In genomic region chr13:10451057-10451456, GRCm38 (mm10) we compare ENCODE assay signal across 13 mouse cellular contexts.
DNase-seq lines count a peak whose midpoint lies in the region; ATAC-seq and TF ChIP-seq lines count a peak whose summit lies in the region.
"Had no signal": no experiment of that assay in that cellular context is flagged by ENCODE, and none has a peak within 500 bp of the region (broad histone marks: within the 10 kb centered on the region; RNA-seq: fewer than 3 reads in every experiment).

No protein-coding gene starts in this region.

- no peak overlapping the region for H3K4me2 ChIP-seq in forebrain, embryonic 12.5 days
- H3K4me2 ChIP-seq: heart, embryonic 13.5 days; limb, embryonic 15.5 days had no signal

- ATAC-seq in forebrain, embryonic 12.5 days (ENCODE audit: low FRiP score) = no peak

- H3K27me3 ChIP-seq in MEL (ENCODE audit: control insufficient read depth in 1 of 2, insufficient read depth in 2 of 2, low read length in 2 of 2) = no peaks in the 10 kb centered on the region; a peak in 1 of 4 replicates
- no peaks in the 10 kb centered on the region for H3K27me3 ChIP-seq in forebrain, embryonic 12.5 days
- H3K27me3 ChIP-seq: heart, embryonic 13.5 days; limb, embryonic 15.5 days; megakaryocyte, embryonic 14.5 days had no signal

- TF ChIP-seq EP300 in MEL (IDR thresholded peaks at IDR 0.05; ENCODE audit: low read depth in 1 of 2, low read length in 2 of 2) = no peak

- H3K9me3 ChIP-seq in MEL (replicated peaks; ENCODE audit: insufficient read depth, low read length) = no peaks in the 10 kb centered on the region
- no peaks in the 10 kb centered on the region for H3K9me3 ChIP-seq in forebrain, embryonic 12.5 days
- H3K9me3 ChIP-seq: heart, embryonic 13.5 days; limb, embryonic 15.5 days; megakaryocyte, embryonic 14.5 days had no signal

- TF ChIP-seq POLR2A in MEL (IDR thresholded peaks at IDR 0.05; ENCODE audit: control insufficient read depth in 1 of 2, insufficient read depth in 1 of 2, low read depth in 1 of 2, low read length in 2 of 2, poor library complexity in 1 of 2) = no peak

- TF ChIP-seq CTCF in left cerebral cortex, adult 2 months (IDR thresholded peaks at IDR 0.05) = peak; percentile 51
- peak in 1 of 3 experiments; percentile 20; a peak in 1 of 6 replicates for TF ChIP-seq CTCF in MEL (IDR thresholded peaks at IDR 0.05 in 2 of 3, conservative IDR thresholded peaks at IDR 0.05 in 1 of 3; ENCODE audit: control insufficient read depth in 1 of 3, insufficient read depth in 1 of 3, low read depth in 2 of 3, low read length in 3 of 3, poor library complexity in 1 of 3, severe bottlenecking in 1 of 3)

- intact Hi-C loops in heart, postnatal 10 days (cut with DNase I) = no loop called here
- intact Hi-C loops in heart, postnatal 36 days (cut with DNase I) = loop anchor here (10.0 kb wide), 1 partner anchor 566 kb away; no protein-coding TSS in a partner anchor
- intact Hi-C loops in left cerebral cortex, adult 2 months (cut with DNase I) = loop anchor here (5.0 kb wide), 1 partner anchor 564 kb away; no protein-coding TSS in a partner anchor

- peak; percentile 4 for TF ChIP-seq RAD21 in MEL (IDR thresholded peaks at IDR 0.05; ENCODE audit: low read depth, low read length)

- WGBS in forebrain, embryonic 12.5 days = 33% methylated on average over 3 of the region's 3 CpGs

- H3K27ac ChIP-seq in left cerebral cortex, adult 2 months = no peak overlapping the region
- H3K27ac ChIP-seq in MEL (ENCODE audit: control insufficient read depth, low read depth, low read length) = no peak overlapping the region
- H3K27ac ChIP-seq in forebrain, embryonic 12.5 days = no peak overlapping the region
- H3K27ac ChIP-seq: heart, embryonic 13.5 days; limb, embryonic 15.5 days had no signal

- no peak overlapping the region for H3K4me3 ChIP-seq in left cerebral cortex, adult 2 months
- no peak overlapping the region for H3K4me3 ChIP-seq in MEL (ENCODE audit: control insufficient read depth in 1 of 2, insufficient read depth in 1 of 2, low read depth in 2 of 2, low read length in 2 of 2)
- H3K4me3 ChIP-seq in forebrain, embryonic 12.5 days (replicated peaks) = no peak overlapping the region
- H3K4me3 ChIP-seq: heart, embryonic 13.5 days; limb, embryonic 15.5 days; megakaryocyte, embryonic 14.5 days had no signal

- no peaks in the 10 kb centered on the region for H3K4me1 ChIP-seq in MEL (ENCODE audit: control insufficient read depth in 1 of 2, insufficient read depth in 2 of 2, low read length in 2 of 2)
- no peaks in the 10 kb centered on the region for H3K4me1 ChIP-seq in forebrain, embryonic 12.5 days
- H3K4me1 ChIP-seq: heart, embryonic 13.5 days; limb, embryonic 15.5 days; megakaryocyte, embryonic 14.5 days had no signal

- DNase-seq in heart, postnatal 10 days = peak; percentile 3
- DNase-seq in heart, postnatal 36 days = no peak
- DNase-seq in left cerebral cortex, adult 2 months (ENCODE audit: extremely low spot score in 1 of 2, low spot score in 2 of 2) = no peak
- no peak for DNase-seq in left cerebral cortex, adult 8-10 months (ENCODE audit: low spot score in 2 of 2)
- peak; percentile 7 for DNase-seq in MEL (ENCODE audit: low read depth, low spot score)
- peak; percentile 11 for DNase-seq in lung, postnatal 10 days
- DNase-seq in adrenal gland, postnatal 4 days (ENCODE audit: low spot score in 2 of 2) = no peak
- DNase-seq: spleen, adult 18-20 months; thymus, adult 18-20 months had no signal

- H3K9ac ChIP-seq in MEL (ENCODE audit: control insufficient read depth, low read depth, low read length, poor library complexity, severe bottlenecking) = no peak overlapping the region
- H3K9ac ChIP-seq in forebrain, embryonic 12.5 days = no peak overlapping the region
- H3K9ac ChIP-seq: heart, embryonic 13.5 days; limb, embryonic 15.5 days had no signal

- H3K79me2 ChIP-seq in MEL (ENCODE audit: control insufficient read depth, insufficient read depth, low read length, poor library complexity) = no peaks in the 10 kb centered on the region

- no peaks in the 10 kb centered on the region for H3K36me3 ChIP-seq in MEL (ENCODE audit: control insufficient read depth in 1 of 2, insufficient read depth in 2 of 2, low read length in 2 of 2)
- H3K36me3 ChIP-seq in forebrain, embryonic 12.5 days (replicated peaks) = no peaks in the 10 kb centered on the region
- H3K36me3 ChIP-seq: heart, embryonic 13.5 days; limb, embryonic 15.5 days had no signal

TF ChIP-seq in MEL, 35 proteins besides CTCF, POLR2A, EP300 and RAD21:
- peak; percentile 21; the same call in 1 of the 2 replicates for TF ChIP-seq SMC3 (IDR thresholded peaks at IDR 0.05; ENCODE audit: low read depth, low read length)
- 0 out of 2 replicates have a peak, but pooled peaks have one; percentile 24 for TF ChIP-seq ZNF384 (IDR thresholded peaks at IDR 0.05; ENCODE audit: low read depth, low read length)
- no peak for TF ChIP-seq MXI1 (IDR thresholded peaks at IDR 0.05; ENCODE audit: low read depth, low read length)
TF ChIP-seq in MEL: peak in this region for 2.

Comparison
In these comparisons a context has a peak if more than half of its experiments do, and no peak if none do; other contexts are left out.
1. DNase-seq: peak in heart, postnatal 10 days (2 of 2), MEL (single experiment) and lung, postnatal 10 days (single experiment); none in heart, postnatal 36 days (0 of 2), left cerebral cortex, adult 2 months (0 of 2), left cerebral cortex, adult 8-10 months (0 of 2) and adrenal gland, postnatal 4 days (0 of 2).